Mouse (Mus musculus) midbrain, embryonic 15.5 days (tissue): ENCODE results near the gene Tnnt2. TPM values are rescaled to one million over a fixed set of nuclear protein-coding genes. Genes with fewer than 3 reads are reported as not detected.

Experiments used
- ATAC-seq: fragments of 200-750 bp; cut with Nextera tagmentation; replicated peaks from 2 replicates; pipeline ENCODE4 v1.8.0; 2017; ENCODE audit warnings: moderate TSS enrichment
- H3K27ac ChIP-seq: fragments of 300-500 bp; sonication (generic); 2 replicates; pipeline ENCODE4 v1.5.1; 2015; ENCODE audit warnings: mild to moderate bottlenecking, inconsistent platforms
- H3K27me3 ChIP-seq: fragments of 300-500 bp; sonication (generic); replicated peaks from 2 replicates; pipeline ENCODE4 v1.6.1; 2015; ENCODE audit warnings: inconsistent platforms
- H3K36me3 ChIP-seq: fragments of 300-500 bp; sonication (generic); replicated peaks from 2 replicates; pipeline ENCODE4 v1.6.1; 2015; ENCODE audit warnings: inconsistent platforms
- H3K4me1 ChIP-seq: fragments of 300-500 bp; sonication (generic); 2 replicates; pipeline ENCODE4 v1.6.1; 2015; ENCODE audit warnings: inconsistent platforms
- H3K4me2 ChIP-seq: fragments of 300-500 bp; sonication (generic); 2 replicates; pipeline ENCODE4 v1.6.1; 2015; ENCODE audit warnings: inconsistent platforms, mild to moderate bottlenecking, moderate library complexity
- H3K4me3 ChIP-seq: fragments of 300-500 bp; sonication (generic); 2 replicates; pipeline ENCODE4 v1.5.1; 2015; ENCODE audit warnings: mild to moderate bottlenecking, inconsistent platforms
- H3K9ac ChIP-seq: fragments of 300-500 bp; sonication (generic); 2 replicates; pipeline ENCODE4 v1.6.1; 2015; ENCODE audit warnings: mild to moderate bottlenecking, inconsistent platforms
- H3K9me3 ChIP-seq: fragments of 300-500 bp; sonication (generic); 2 replicates; pipeline ENCODE4 v1.6.1; 2016; ENCODE audit warnings: inconsistent platforms
- WGBS: fragments of 180-500 bp; shearing (Covaris S2); methylation state at CpG from one replicate; pipeline ENCODE4 v1.1.7; 2015; ENCODE audit warnings: mixed read lengths; 5-methylcytosine and 5-hydroxymethylcytosine counted together
- polyA plus RNA-seq: library from polyadenylated mRNA; unstranded; fragments of >200 nt; fragmentation: Nextera tagmentation; extraction: Ambion mirVana; gene quantifications from 2 replicates; pipeline ENCODE4 v1.2.1, GENCODE M21; 2015

Tnnt2 gene
- polyA plus RNA-seq, 1 experiment from 2014 or later, result 0.71 TPM

GRCm38 (mm10) chr1:135895367-135895766 lies 59.2 kb downstream of the Tnnt2 start:
- H3K4me2 ChIP-seq, result no peak overlapping the region
- no peaks in the 10 kb centered on the region for H3K36me3 ChIP-seq
- no peak overlapping the region for H3K9ac ChIP-seq
- H3K27me3 ChIP-seq, result no peaks in the 10 kb centered on the region
- ATAC-seq, result no peak
- no peak overlapping the region for H3K27ac ChIP-seq
- H3K9me3 ChIP-seq, result no peaks in the 10 kb centered on the region
- WGBS, result 90% methylated on average over 4 of the region's 4 CpGs
- no peak overlapping the region for H3K4me3 ChIP-seq
- no peaks in the 10 kb centered on the region for H3K4me1 ChIP-seq

GRCm38 (mm10) chr1:135899295-135899694 lies 63.1 kb downstream of the Tnnt2 start:
- Histone ChIP-seq H3K27ac (no peak overlapping the region), H3K4me1 (no peaks in the 10 kb centered on the region), H3K9ac (no peak overlapping the region), H3K4me2 (no peak overlapping the region), H3K27me3 (no peaks in the 10 kb centered on the region), H3K9me3 (no peaks in the 10 kb centered on the region), H3K4me3 (no peak overlapping the region), H3K36me3 (no peaks in the 10 kb centered on the region)
- 89% methylated on average over 6 of the region's 6 CpGs for WGBS
- ATAC-seq, result no peak

- H3K27ac ChIP-seq, result no peak overlapping the region
- 79% methylated on average over 7 of the region's 7 CpGs for WGBS
- H3K4me3 ChIP-seq, result no peak overlapping the region
- no peaks in the 10 kb centered on the region for H3K9me3 ChIP-seq
- H3K4me2 ChIP-seq, result no peak overlapping the region
- H3K27me3 ChIP-seq, result no peaks in the 10 kb centered on the region
- no peak for ATAC-seq
- H3K4me1 ChIP-seq, result no peaks in the 10 kb centered on the region
- no peak overlapping the region for H3K9ac ChIP-seq
- no peaks in the 10 kb centered on the region for H3K36me3 ChIP-seq
Observed at GRCm38 (mm10) chr1:135899991-135900515, 63.9 kb downstream of the Tnnt2 start.

Other genes starting within 250 kb of the Tnnt2 start
- 52.6 and 59.4 TPM in 2 replicates for gene Nav1, start 229.1 kb upstream of the Tnnt2 start, polyA plus RNA-seq
- gene Csrp1, start 116.3 kb upstream of the Tnnt2 start, polyA plus RNA-seq, result 13.9 and 14.7 TPM in 2 replicates
- 27.6 and 31.4 TPM in 2 replicates for gene Phlda3, start 70.2 kb upstream of the Tnnt2 start, polyA plus RNA-seq
- gene Tnni1, start 56.9 kb upstream of the Tnnt2 start, polyA plus RNA-seq, result 0.56 and 1.9 TPM in 2 replicates
- 0.69 and 1.4 TPM in 2 replicates for gene Lad1, start 17.8 kb upstream of the Tnnt2 start, polyA plus RNA-seq
- 0.05 and 0.25 TPM in 2 replicates for gene Pkp1, start 82.9 kb downstream of the Tnnt2 start, polyA plus RNA-seq
- gene Igfn1, start 170.0 kb downstream of the Tnnt2 start, polyA plus RNA-seq, result not detected in 2 replicates
- gene Tmem9, start 171.8 kb downstream of the Tnnt2 start, polyA plus RNA-seq, result 150 and 154 TPM in 2 replicates
- gene Ascl5, start 214.4 kb downstream of the Tnnt2 start, polyA plus RNA-seq, result not detected in 2 replicates
- 0.12 and 0.17 TPM in 2 replicates for gene Cacna1s, start 216.4 kb downstream of the Tnnt2 start, polyA plus RNA-seq